Mouse (Mus musculus) ES-CJ7 (cell line): ENCODE measurements around the gene Fam151b.

Source experiments
- DNase-seq: peaks from one replicate; pipeline ENCODE4 v3.0.0; 2011; ENCODE audit warnings: low read depth, low spot score

The Fam151b gene

GRCm38 (mm10) chr13:92419630-92420029, 64.2 kb downstream of the Fam151b start:
- DNase-seq, result no peak

GRCm38 (mm10) chr13:92410486-92410885, 73.3 kb downstream of the Fam151b start:
- DNase-seq, result no peak

GRCm38 (mm10) chr13:92403496-92403895, 80.3 kb downstream of the Fam151b start:
- no peak for DNase-seq

- DNase-seq, result no peak
Measured at GRCm38 (mm10) chr13:92402063-92402462, 81.8 kb downstream of the Fam151b start.
